Mouse (Mus musculus): ENCODE data around the gene Gm42878. TPM values are rescaled to one million over a fixed set of nuclear protein-coding genes. Genes with fewer than 3 reads are reported as not detected.

Gene Gm42878
- polyA plus RNA-seq, 1 experiment from 2014 or later = not detected

DNA sequence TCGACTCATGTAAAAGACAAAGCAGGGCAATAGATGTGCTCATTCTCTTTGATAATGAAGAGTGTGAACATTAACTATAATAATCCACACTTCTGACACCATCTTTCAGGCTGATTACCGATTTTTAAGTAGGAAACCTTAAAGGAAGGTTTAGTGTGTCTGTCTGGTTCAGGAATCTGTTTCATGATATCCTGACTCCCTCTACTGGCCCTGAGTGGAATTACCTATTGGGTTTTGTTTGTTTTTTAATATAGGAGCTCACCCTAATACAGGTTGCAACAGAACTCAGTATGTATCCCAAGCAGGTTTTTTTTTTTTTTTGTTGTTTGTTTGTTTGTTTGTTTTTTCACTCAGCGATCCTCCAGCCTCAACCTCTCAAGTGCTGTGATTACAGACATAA is 67.6 kb downstream of the Gm42878 start:
- no peak overlapping the region for H3K27ac ChIP-seq (ENCODE audit: low read depth, low read length)
- WGBS = 45% methylated on average over 3 of the region's 3 CpGs

DNA sequence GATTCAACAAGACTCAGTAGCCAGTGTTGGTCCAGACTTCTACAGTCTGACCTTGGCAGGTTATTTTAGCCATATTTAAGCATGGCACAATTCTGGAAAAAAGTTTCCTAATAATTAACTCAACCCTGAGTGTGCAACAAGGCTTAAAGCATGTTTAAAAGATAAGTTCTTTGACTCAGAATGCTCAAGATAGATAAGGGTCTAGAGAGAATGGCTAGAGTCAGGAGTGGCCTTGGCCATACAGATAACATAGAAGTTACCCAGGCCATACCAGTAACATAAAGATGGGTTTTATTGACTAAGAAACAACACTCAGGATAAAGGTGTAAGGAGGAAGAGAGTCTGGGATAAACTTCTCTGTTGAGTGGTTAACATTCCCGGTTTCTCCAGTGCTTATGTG is 69.2 kb downstream of the Gm42878 start:
- H3K36me3 ChIP-seq (ENCODE audit: control insufficient read depth, insufficient read depth, low read length) = no peaks in the 10 kb centered on the region
- no peak overlapping the region for H3K27ac ChIP-seq (ENCODE audit: low read depth, low read length)
- DNase-seq (ENCODE audit: low spot score, missing footprints) (no peak), ATAC-seq (ENCODE audit: low FRiP score) (no peak)
- H3K4me3 ChIP-seq (ENCODE audit: low read depth, low read length) = no peak overlapping the region
- 85% methylated on average over 1 of the region's 1 CpGs for WGBS
- no peaks in the 10 kb centered on the region for H3K4me1 ChIP-seq (ENCODE audit: control insufficient read depth, insufficient read depth, low read length)
- no peak overlapping the region for H3K4me2 ChIP-seq
- H3K9ac ChIP-seq (ENCODE audit: low read length) = no peak overlapping the region
- no peaks in the 10 kb centered on the region for H3K9me3 ChIP-seq (ENCODE audit: control insufficient read depth, low read length)
- H3K27me3 ChIP-seq (ENCODE audit: control insufficient read depth, insufficient read depth, low read length) = no peaks in the 10 kb centered on the region

More for the DNA sequence above, 67.6 kb downstream of the Gm42878 start:
- Histone ChIP-seq H3K4me2 (no peak overlapping the region), H3K9me3 (ENCODE audit: control insufficient read depth, low read length) (no peaks in the 10 kb centered on the region), H3K4me3 (ENCODE audit: low read depth, low read length) (no peak overlapping the region), H3K4me1 (ENCODE audit: control insufficient read depth, insufficient read depth, low read length) (no peaks in the 10 kb centered on the region), H3K9ac (ENCODE audit: low read length) (no peak overlapping the region), H3K27me3 (ENCODE audit: control insufficient read depth, insufficient read depth, low read length) (no peaks in the 10 kb centered on the region), H3K36me3 (ENCODE audit: control insufficient read depth, insufficient read depth, low read length) (no peaks in the 10 kb centered on the region)
- no peak for ATAC-seq (ENCODE audit: low FRiP score)
- peak; percentile 96 for DNase-seq (ENCODE audit: low spot score, missing footprints)

- no peaks in the 10 kb centered on the region for H3K9me3 ChIP-seq (ENCODE audit: control insufficient read depth, low read length)
- H3K4me2 ChIP-seq = no peak overlapping the region
- H3K27ac ChIP-seq (ENCODE audit: low read depth, low read length) = no peak overlapping the region
- ATAC-seq (ENCODE audit: low FRiP score) (no peak), DNase-seq (ENCODE audit: low spot score, missing footprints) (no peak)
- WGBS = 72% methylated on average over 7 of the region's 7 CpGs
- H3K4me3 ChIP-seq (ENCODE audit: low read depth, low read length) = no peak overlapping the region
- no peak overlapping the region for H3K9ac ChIP-seq (ENCODE audit: low read length)
- H3K4me1 ChIP-seq (ENCODE audit: control insufficient read depth, insufficient read depth, low read length) = no peaks in the 10 kb centered on the region
- H3K27me3 ChIP-seq (ENCODE audit: control insufficient read depth, insufficient read depth, low read length) = no peaks in the 10 kb centered on the region
- H3K36me3 ChIP-seq (ENCODE audit: control insufficient read depth, insufficient read depth, low read length) = no peaks in the 10 kb centered on the region
These were observed 70.7 kb downstream of the Gm42878 start for GRCm38 (mm10) chr5:121474610-121475009.

DNA sequence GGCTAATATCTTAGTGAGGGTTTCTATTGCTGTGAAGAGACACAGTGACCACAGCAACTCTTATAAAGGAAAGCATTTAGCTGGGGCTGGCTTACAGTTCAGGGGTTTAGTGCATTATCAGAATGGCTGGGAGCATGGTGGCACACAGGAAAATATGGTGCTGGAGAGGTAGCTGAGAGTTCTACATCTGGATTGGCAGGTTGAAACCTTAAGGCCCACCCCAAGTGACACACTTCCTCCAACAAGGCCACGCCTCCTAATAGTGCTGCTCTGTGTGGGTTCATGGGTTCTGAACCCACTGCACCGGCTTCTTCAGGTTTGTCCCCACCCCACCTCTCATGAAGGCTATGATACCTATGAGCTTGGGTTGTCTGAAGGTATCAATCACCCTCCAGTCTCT is 72.9 kb downstream of the Gm42878 start:
- Histone ChIP-seq H3K4me3 (ENCODE audit: low read depth, low read length) (no peak overlapping the region), H3K4me1 (ENCODE audit: control insufficient read depth, insufficient read depth, low read length) (no peaks in the 10 kb centered on the region), H3K36me3 (ENCODE audit: control insufficient read depth, insufficient read depth, low read length) (no peaks in the 10 kb centered on the region), H3K27me3 (ENCODE audit: control insufficient read depth, insufficient read depth, low read length) (no peaks in the 10 kb centered on the region), H3K9me3 (ENCODE audit: control insufficient read depth, low read length) (no peaks in the 10 kb centered on the region), H3K27ac (ENCODE audit: low read depth, low read length) (no peak overlapping the region), H3K9ac (ENCODE audit: low read length) (no peak overlapping the region), H3K4me2 (no peak overlapping the region)
- ATAC-seq (ENCODE audit: low FRiP score) (no peak), DNase-seq (ENCODE audit: low spot score, missing footprints) (no peak)
- 81% methylated on average over 2 of the region's 2 CpGs for WGBS

GRCm38 (mm10) chr5:121469566-121469965 is 75.7 kb downstream of the Gm42878 start:
- Histone ChIP-seq H3K36me3 (ENCODE audit: control insufficient read depth, insufficient read depth, low read length) (no peaks in the 10 kb centered on the region), H3K27ac (ENCODE audit: low read depth, low read length) (no peak overlapping the region), H3K9me3 (ENCODE audit: control insufficient read depth, low read length) (no peaks in the 10 kb centered on the region), H3K4me2 (no peak overlapping the region), H3K9ac (ENCODE audit: low read length) (no peak overlapping the region), H3K4me3 (ENCODE audit: low read depth, low read length) (no peak overlapping the region), H3K27me3 (ENCODE audit: control insufficient read depth, insufficient read depth, low read length) (no peaks in the 10 kb centered on the region), H3K4me1 (ENCODE audit: control insufficient read depth, insufficient read depth, low read length) (no peaks in the 10 kb centered on the region)
- no peak for ATAC-seq (ENCODE audit: low FRiP score)
- 62% methylated on average over 3 of the region's 3 CpGs for WGBS
- DNase-seq (ENCODE audit: low spot score, missing footprints) = no peak

Other genes with a start within 250 kb of the Gm42878 start
- 84.0 and 87.5 TPM in 2 replicates for gene Trafd1, start 159.8 kb downstream of the Gm42878 start, polyA plus RNA-seq (2014; fragmentation: Nextera tagmentation; extraction: Ambion mirVana)
- gene Naa25, start 147.5 kb downstream of the Gm42878 start, polyA plus RNA-seq (2014; fragmentation: Nextera tagmentation; extraction: Ambion mirVana) = 46.9 and 51.7 TPM in 2 replicates
- 0.66 and 1.1 TPM in 2 replicates for gene Tmem116, start 93.6 kb downstream of the Gm42878 start, polyA plus RNA-seq (2014; fragmentation: Nextera tagmentation; extraction: Ambion mirVana)
- gene Erp29, start 93.0 kb downstream of the Gm42878 start, polyA plus RNA-seq (2014; fragmentation: Nextera tagmentation; extraction: Ambion mirVana) = 112 and 122 TPM in 2 replicates
- gene Adam1b, start 42.0 kb downstream of the Gm42878 start, polyA plus RNA-seq (2014; fragmentation: Nextera tagmentation; extraction: Ambion mirVana) = 0.07 TPM in 1 of 2 replicates, not detected in the other
- gene Adam1a, start within 50 bp of the Gm42878 start, polyA plus RNA-seq (2014; fragmentation: Nextera tagmentation; extraction: Ambion mirVana) = 2.2 and 3.0 TPM in 2 replicates
- gene Mapkapk5, start 423 bp upstream of the Gm42878 start, polyA plus RNA-seq (2014; fragmentation: Nextera tagmentation; extraction: Ambion mirVana) = 52.1 and 53.5 TPM in 2 replicates
- 53.3 and 54.9 TPM in 2 replicates for gene Aldh2, start 48.3 kb upstream of the Gm42878 start, polyA plus RNA-seq (2014; fragmentation: Nextera tagmentation; extraction: Ambion mirVana)
- 1.5 TPM in 2 replicates for gene Acad12, start 73.5 kb upstream of the Gm42878 start, polyA plus RNA-seq (2014; fragmentation: Nextera tagmentation; extraction: Ambion mirVana)
- 2.5 and 2.6 TPM in 2 replicates for gene Acad10, start 115.0 kb upstream of the Gm42878 start, polyA plus RNA-seq (2014; fragmentation: Nextera tagmentation; extraction: Ambion mirVana)
- 37.7 and 43.0 TPM in 2 replicates for gene Brap, start 115.1 kb upstream of the Gm42878 start, polyA plus RNA-seq (2014; fragmentation: Nextera tagmentation; extraction: Ambion mirVana)
- 59.2 and 66.8 TPM in 2 replicates for gene Atxn2, start 165.9 kb upstream of the Gm42878 start, polyA plus RNA-seq (2014; fragmentation: Nextera tagmentation; extraction: Ambion mirVana)